Mouse (Mus musculus) liver, adult 2 months (tissue): ENCODE data around the gene Strip2.

ENCODE experiments used
- CTCF ChIP-seq: fragments of 200-500 bp; IDR thresholded peaks from 2 replicates; pipeline ENCODE4 v1.5.1; 2011; ENCODE audit warnings: low read depth, low read length, control low read depth
- POLR2A ChIP-seq: fragments of 200-500 bp; IDR thresholded peaks from 2 replicates; pipeline ENCODE4 v1.6.1; 2011; ENCODE audit warnings: low read length, control low read depth; ENCODE audit not compliant: insufficient read depth; ENCODE audit errors: extremely low read depth

GRCm38 (mm10) chr6:29875576-29875975 is 41.2 kb upstream of the Strip2 start:
- TF ChIP-seq CTCF: no peak
- TF ChIP-seq POLR2A: no peak
